Mouse (Mus musculus) olfactory bulb, adult 2 months (tissue): ENCODE results near the gene Usp43.

ENCODE experiments used
- CTCF ChIP-seq: fragments of 200-500 bp; IDR thresholded peaks from 2 replicates; pipeline ENCODE4 v1.5.1; 2012; ENCODE audit warnings: low read depth, mild to moderate bottlenecking, low read length, moderate library complexity; ENCODE audit not compliant: insufficient read depth
- POLR2A ChIP-seq: fragments of 200-500 bp; IDR thresholded peaks from 2 replicates; pipeline ENCODE4 v1.6.1; 2012; ENCODE audit warnings: mild to moderate bottlenecking, low read depth, low read length, moderate library complexity; ENCODE audit not compliant: insufficient read depth

DNA sequence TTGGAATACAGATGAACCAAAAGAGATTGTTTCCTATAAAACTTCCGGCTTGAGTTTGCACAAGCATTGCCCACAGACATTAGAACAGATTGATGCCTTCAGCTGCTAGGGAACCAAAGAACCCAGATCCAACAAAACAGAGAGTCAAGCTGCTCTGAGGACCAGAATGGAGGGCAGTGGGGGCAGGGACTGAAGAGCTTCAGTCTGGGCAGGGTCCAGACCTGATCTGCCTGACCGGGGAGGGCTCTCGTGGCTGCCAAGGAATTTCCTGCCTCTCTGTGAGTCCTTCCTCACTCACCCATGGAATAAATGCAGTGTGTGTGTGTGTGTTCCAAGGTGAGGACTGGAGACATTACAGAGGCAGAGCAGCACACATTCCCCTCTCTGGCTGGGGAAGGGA is 26.3 kb upstream of the Usp43 start:
- no peak for TF ChIP-seq POLR2A
- no peak for TF ChIP-seq CTCF
